Mouse (Mus musculus) spleen, postnatal 4 days (tissue): ENCODE measurements at regions not wholly inside any gene's neighbourhood (a gene's known extent, or its start where the extent isn't known, plus 50 kb on each side); places are given as distances from the start of the nearest gene placed in this dataset.

ENCODE experiments used
- DNase-seq, 2 experiments: peaks; one replicate each; pipeline ENCODE4 v3.0.0; 2022; ENCODE audit warnings: low spot score in 2 of 2

DNA sequence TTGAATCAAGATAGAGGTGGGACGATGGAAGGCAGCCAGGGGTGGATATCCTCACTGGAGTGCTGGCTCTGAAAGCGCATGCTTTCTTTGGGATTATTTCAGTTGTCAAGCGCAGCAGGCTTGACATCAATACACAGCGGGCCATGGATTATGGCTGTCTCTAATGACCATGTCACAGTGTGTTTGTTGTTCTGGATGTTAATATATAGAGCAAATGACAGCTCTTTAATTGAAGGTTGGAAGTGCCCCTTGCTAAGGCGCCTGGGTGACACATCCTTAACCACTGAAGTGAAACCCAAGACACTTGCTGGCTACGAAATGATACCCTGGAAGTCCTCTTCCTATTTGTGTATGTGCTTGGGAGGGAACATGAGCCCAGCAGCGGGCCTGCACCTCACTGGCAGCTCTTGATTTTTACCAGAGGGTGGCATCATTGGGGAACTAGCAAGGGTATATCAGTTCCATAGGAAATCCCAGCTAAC lies 200.5 kb upstream of the Rasgrp1 start:
- DNase-seq, result no peak

DNA sequence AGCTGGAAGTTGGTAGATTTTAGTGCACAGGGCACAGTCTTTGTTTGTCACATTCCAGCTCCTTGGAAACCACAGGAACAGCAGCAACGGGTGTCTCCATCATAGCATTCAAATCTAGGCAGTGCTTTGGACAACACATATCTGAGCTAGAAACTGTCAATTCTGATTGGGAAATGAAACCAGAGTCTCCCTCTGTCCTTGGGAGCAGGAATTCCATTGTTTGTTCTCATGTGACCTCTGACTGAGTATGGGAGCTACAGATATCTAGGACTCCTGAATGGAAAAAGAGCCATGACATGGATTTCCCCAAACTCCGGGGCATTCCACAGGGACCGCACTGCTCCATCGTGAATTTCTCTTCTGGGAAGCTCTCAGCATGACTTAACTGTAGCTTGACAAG lies 205.5 kb upstream of the Rasgrp1 start:
- DNase-seq, result no peak

DNA sequence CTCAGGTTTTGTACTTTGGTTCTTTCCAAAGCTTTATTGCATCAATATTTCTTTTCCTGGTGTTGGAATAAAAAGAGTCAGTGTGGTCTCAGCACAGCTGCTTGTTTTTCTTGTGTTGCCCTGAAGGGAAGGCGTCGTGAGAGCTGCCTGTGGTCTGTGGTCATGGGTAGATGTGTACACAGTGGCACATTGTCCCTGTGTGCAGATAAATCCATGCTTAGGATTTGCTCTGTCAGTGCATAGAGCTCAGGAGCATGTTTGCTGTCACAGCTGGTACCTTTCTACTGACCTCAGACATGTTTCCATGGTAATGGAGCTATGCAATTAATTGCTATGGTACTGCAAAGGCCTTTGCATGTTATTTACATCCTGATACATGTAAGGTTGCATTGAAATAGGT lies 213.5 kb upstream of the Rasgrp1 start:
- no peak for DNase-seq

- no peak for DNase-seq
Observed at GRCm38 (mm10) chr2:117570987-117571386, 228.2 kb upstream of the Rasgrp1 start.

DNA sequence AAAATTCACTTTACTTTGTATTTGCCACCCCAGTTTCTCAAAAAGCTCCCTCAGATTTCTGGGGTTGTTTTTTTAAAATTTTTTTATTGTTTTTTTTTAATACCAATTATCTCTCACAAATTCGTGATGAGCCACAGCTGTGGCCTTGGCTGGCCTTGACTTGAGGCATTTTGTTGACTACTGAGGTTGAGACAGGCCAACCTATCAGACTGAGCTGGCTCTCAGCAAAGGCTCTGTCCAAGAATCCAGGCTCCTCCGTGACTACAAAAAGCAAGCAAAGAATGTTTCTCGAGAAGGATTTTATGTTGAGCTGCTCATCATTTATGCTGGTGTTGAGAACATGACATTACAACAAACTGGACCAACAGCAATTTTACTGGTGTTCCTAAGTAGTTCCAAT lies 244.6 kb upstream of the Rasgrp1 start:
- DNase-seq, result no peak

DNA sequence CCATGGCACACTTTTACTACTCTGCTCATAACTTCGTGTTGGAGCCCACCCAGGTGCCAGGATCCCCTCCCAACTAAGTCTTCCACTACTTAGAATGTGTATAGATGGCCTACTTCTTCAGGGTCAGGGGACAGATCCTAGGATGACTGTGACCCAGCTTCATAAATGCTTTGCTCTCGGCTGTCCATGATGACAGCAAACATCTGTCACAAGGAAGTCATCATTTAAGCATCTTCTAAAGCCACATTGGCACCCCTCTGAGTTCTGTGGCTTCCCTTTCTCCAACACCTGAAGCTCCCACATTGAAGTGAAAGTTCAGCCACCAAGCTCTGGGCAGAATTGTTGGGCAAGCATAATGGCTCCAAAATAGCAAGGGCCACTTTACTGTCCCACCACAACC lies 252.2 kb upstream of the Rasgrp1 start:
- DNase-seq, result no peak

- no peak for DNase-seq
Observed at GRCm38 (mm10) chr2:117597573-117597972, 254.8 kb upstream of the Rasgrp1 start.

- DNase-seq, result no peak
Observed at GRCm38 (mm10) chr2:117614772-117615171, 272.0 kb upstream of the Rasgrp1 start.

DNA sequence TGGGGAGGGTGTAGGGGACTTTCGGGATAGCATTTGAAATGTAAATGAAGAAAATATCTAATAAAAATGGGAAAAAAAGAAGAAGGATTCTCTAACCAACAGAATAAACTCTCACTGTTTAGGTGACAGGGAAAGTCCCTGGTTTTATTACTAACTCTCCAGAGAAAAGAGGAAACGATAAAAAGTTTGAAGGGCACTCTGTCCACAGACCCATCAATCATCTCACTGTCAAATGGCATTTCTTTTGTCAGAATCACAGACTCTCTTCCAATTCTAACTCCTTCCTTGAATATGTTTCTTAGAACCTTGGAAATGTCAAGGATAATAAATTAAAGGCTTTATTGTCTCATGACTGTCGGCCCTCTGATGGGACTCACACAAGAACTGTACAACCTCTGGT lies 275.3 kb upstream of the Rasgrp1 start:
- no peak for DNase-seq

DNA sequence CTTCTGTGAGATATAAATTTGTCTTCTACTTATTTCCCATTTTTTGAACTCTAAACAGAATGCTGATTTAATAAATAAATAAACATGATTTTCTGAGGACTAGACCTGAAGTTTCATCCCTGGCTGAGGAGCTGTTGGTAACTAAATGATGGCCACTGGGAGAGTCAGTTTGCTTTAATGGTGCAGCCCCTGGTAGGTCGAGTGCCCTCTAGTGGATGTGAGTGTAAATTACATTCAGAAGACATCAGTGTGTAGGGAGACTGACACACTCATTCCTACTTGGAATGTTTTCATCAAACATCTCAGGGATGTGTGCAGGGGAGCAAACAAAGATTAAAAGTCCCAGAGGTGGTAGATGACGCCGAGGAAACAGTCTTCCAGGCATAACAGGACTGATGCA lies 281.2 kb upstream of the Rasgrp1 start:
- DNase-seq, result no peak

DNA sequence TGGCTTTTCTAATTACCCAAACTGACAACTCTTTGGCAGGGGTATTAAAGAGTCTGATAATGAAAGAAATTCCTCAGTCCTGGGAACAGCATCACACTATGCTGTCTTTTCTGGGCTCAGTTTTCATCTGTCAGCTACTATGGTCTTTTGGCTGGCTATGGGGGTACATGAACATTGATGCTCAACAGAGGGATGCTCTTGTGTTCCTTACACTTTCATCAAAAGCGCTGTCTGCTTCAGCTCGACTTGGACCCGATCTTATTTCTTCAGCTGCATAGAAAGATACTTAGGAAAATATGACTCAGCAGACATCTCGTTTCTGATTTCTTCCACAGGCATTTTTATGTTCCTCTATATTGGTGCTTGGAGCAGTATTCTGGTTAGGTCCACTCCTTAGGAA lies 292.1 kb upstream of the Rasgrp1 start:
- no peak for DNase-seq

- DNase-seq, result no peak
Observed at GRCm38 (mm10) chr2:117637397-117637796, 294.6 kb upstream of the Rasgrp1 start.

DNA sequence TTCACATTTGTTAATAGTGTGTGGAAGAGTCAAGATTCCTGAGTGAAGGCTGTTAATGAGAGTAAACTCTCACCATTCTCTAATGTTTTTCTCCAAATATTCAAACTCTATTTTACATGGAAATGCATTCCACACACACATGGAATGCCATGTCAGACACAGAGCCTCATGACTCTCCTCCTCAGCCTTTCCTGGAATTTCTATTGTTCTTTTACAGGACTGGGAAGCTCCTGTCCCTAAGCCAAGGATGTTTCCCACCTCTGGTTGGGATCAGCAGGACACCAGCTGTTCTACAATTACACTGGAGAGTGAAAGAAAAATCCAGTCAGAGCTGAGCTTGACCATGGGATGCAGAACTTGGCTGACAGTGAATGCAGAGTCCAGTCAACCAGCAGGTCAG lies 309.3 kb upstream of the Rasgrp1 start:
- DNase-seq, result no peak

GRCm38 (mm10) chr2:117652647-117653046 lies 309.8 kb upstream of the Rasgrp1 start:
- no peak for DNase-seq

GRCm38 (mm10) chr2:117656546-117657175 lies 313.9 kb upstream of the Rasgrp1 start:
- no peak for DNase-seq

DNA sequence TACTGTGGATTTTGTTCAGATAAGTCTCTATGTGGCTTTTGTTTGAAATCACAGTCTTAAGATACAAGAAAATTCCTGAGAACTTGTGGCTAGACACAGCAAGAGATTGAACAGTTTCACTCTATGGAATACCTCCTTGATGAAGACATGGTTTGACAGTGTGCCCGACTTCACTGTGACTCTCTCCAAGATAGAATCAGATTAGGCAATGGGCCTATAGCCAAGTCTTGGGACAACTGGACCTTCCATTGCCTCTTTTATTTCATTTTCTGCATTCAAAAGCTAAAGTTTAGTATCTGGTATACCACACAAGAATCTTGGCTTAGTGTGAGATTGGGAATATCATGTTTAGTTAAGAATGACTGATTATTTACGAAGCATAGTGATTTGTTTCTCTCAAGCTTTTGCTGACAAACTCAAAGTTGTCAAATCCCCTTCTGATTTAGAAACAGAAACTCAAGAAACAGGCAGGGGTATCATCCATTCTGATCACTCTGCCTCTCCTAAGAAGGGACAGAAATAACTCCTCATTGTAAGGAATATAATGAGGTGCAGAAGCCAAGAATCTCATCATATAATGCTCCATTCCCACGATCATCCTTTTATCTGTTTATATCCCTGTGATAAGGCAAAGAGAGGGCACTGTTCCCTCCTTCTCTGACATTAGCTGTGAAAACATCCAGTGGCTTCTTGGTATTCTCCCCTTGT lies 317.6 kb upstream of the Rasgrp1 start:
- no peak for DNase-seq

GRCm38 (mm10) chr2:117662653-117663052 lies 319.9 kb upstream of the Rasgrp1 start:
- no peak for DNase-seq

- DNase-seq, result no peak
Observed at GRCm38 (mm10) chr2:117666528-117666927, 323.7 kb upstream of the Rasgrp1 start.

- DNase-seq, result no peak
Observed at GRCm38 (mm10) chr2:117668137-117668536, 325.3 kb upstream of the Rasgrp1 start.

GRCm38 (mm10) chr2:117674877-117675276 lies 332.1 kb upstream of the Rasgrp1 start:
- no peak for DNase-seq

DNA sequence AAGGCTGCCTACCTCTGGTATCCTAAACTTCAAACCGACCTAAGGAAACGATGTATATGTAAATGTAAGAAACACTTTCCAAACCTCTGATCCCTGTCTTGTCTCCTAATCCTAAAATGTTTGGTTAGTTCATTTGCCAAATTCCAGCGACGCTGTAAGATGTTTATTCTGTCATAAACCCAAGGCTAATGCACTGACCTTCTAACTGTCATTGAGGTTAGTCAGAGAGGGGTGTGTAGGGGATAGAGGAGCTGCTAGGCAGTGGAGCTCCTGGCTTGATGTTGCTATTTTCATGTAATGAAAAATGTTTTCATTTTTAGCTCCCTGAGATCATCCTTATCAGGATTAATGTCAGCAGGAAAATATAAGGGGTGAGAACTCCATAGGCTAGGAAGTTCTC lies 335.8 kb upstream of the Rasgrp1 start:
- no peak for DNase-seq

- DNase-seq, result no peak
Observed at GRCm38 (mm10) chr2:117685836-117686453, 343.1 kb upstream of the Rasgrp1 start.

- no peak for DNase-seq
Observed at GRCm38 (mm10) chr2:117693537-117693936, 350.7 kb upstream of the Rasgrp1 start.
